ENCODE assay signal across 12 mouse cellular contexts in genomic region chr8:86437418-86437817, GRCm38 (mm10).
A peak's percentile ranks its signal among the peaks of the same experiment; 100 is the strongest.
DNase-seq lines count a peak whose midpoint lies in the region; ATAC-seq and TF ChIP-seq lines count a peak whose summit lies in the region.
"Had no signal": no experiment of that assay in that cellular context is flagged by ENCODE, and none has a peak within 500 bp of the region (broad histone marks: within the 10 kb centered on the region; RNA-seq: fewer than 3 reads in every experiment).

No protein-coding gene starts in this region.

- H3K9ac ChIP-seq in lung, postnatal 0 days (replicated peaks; ENCODE audit: low read depth): no peak overlapping the region
- no peak overlapping the region for H3K9ac ChIP-seq in forebrain, embryonic 14.5 days (ENCODE audit: low read length)
- no peak overlapping the region for H3K9ac ChIP-seq in neural tube, embryonic 15.5 days (replicated peaks)
- H3K9ac ChIP-seq: embryonic facial prominence, embryonic 12.5 days had no signal

- TF ChIP-seq EP300 in lung, postnatal 0 days (IDR thresholded peaks at IDR 0.05): no peak

- H3K36me3 ChIP-seq in lung, postnatal 0 days (ENCODE audit: insufficient read depth, low read length): no peaks in the 10 kb centered on the region
- no peaks in the 10 kb centered on the region for H3K36me3 ChIP-seq in forebrain, embryonic 14.5 days (ENCODE audit: control insufficient read depth, insufficient read depth, low read length)
- no peaks in the 10 kb centered on the region for H3K36me3 ChIP-seq in neural tube, embryonic 15.5 days
- H3K36me3 ChIP-seq: embryonic facial prominence, embryonic 12.5 days had no signal

- H3K9me3 ChIP-seq in lung, postnatal 0 days (ENCODE audit: low read length): no peaks in the 10 kb centered on the region
- H3K9me3 ChIP-seq in forebrain, embryonic 14.5 days (replicated peaks; ENCODE audit: control insufficient read depth, low read length): no peaks in the 10 kb centered on the region
- H3K9me3 ChIP-seq in neural tube, embryonic 15.5 days (replicated peaks): no peaks in the 10 kb centered on the region
- H3K9me3 ChIP-seq: embryonic facial prominence, embryonic 12.5 days had no signal

- peak; percentile 38; the same call in 1 of the 2 replicates for ATAC-seq in lung, postnatal 0 days
- ATAC-seq in forebrain, embryonic 14.5 days: no peak
- ATAC-seq in neural tube, embryonic 15.5 days (ENCODE audit: low FRiP score): no peak
- ATAC-seq: activated CD4-positive, CD25-positive, alpha-beta regulatory T cell, adult 4 months had no signal

- H3K27me3 ChIP-seq in lung, postnatal 0 days (replicated peaks; ENCODE audit: insufficient read depth, low read length): no peaks in the 10 kb centered on the region
- H3K27me3 ChIP-seq in forebrain, embryonic 14.5 days (replicated peaks; ENCODE audit: control insufficient read depth, insufficient read depth, low read length): no peaks in the 10 kb centered on the region
- H3K27me3 ChIP-seq in neural tube, embryonic 15.5 days (replicated peaks): no peaks in the 10 kb centered on the region
- H3K27me3 ChIP-seq: embryonic facial prominence, embryonic 12.5 days had no signal

- H3K4me3 ChIP-seq in lung, postnatal 0 days (ENCODE audit: low read depth, low read length): no peak overlapping the region
- no peak overlapping the region for H3K4me3 ChIP-seq in lung, adult 2 months (replicated peaks; ENCODE audit: extremely low read depth, low read depth, low read length)
- H3K4me3 ChIP-seq in forebrain, embryonic 14.5 days (ENCODE audit: low read depth, low read length): no peak overlapping the region
- H3K4me3 ChIP-seq in neural tube, embryonic 15.5 days (replicated peaks): no peak overlapping the region
- H3K4me3 ChIP-seq: embryonic facial prominence, embryonic 12.5 days had no signal

- TF ChIP-seq CTCF in lung, postnatal 0 days (IDR thresholded peaks at IDR 0.05): no peak
- TF ChIP-seq CTCF in lung, adult 2 months (IDR thresholded peaks at IDR 0.05; ENCODE audit: insufficient read depth, low read length): no peak

- WGBS in lung, postnatal 0 days: 62% methylated on average over 1 of the region's 1 CpGs
- WGBS in lung, adult 2 months: 77% methylated on average over 1 of the region's 1 CpGs
- WGBS in forebrain, embryonic 14.5 days: 78% methylated on average over 1 of the region's 1 CpGs
- 83% methylated on average over 1 of the region's 1 CpGs for WGBS in neural tube, embryonic 15.5 days

- DNase-seq in lung, postnatal 0 days (ENCODE audit: low spot score): no peak
- no peak for DNase-seq in lung, adult 2 months
- no peak for DNase-seq in forebrain, embryonic 14.5 days (ENCODE audit: low spot score)
- peak; percentile 40 to 42 for DNase-seq in left cerebral cortex, adult 9 months (ENCODE audit: low spot score in 2 of 2)
- no peak for DNase-seq in thymus, adult 18-20 months
- DNase-seq in spleen, adult 12 weeks (ENCODE audit: low spot score): no peak
- no peak for DNase-seq in gastrocnemius, postnatal 14 days
- DNase-seq: gastrocnemius, postnatal 25 days had no signal

- TF ChIP-seq POLR2A in lung, adult 2 months (IDR thresholded peaks at IDR 0.05; ENCODE audit: borderline replicate concordance, extremely low read depth, low read depth, low read length): no peak

- no peaks in the 10 kb centered on the region for H3K4me1 ChIP-seq in lung, postnatal 0 days (ENCODE audit: insufficient read depth, low read depth, low read length)
- H3K4me1 ChIP-seq in lung, adult 2 months (ENCODE audit: control insufficient read depth, insufficient read depth, low read length): no peaks in the 10 kb centered on the region
- peaks cover 27% of the 10 kb centered on the region for H3K4me1 ChIP-seq in forebrain, embryonic 14.5 days (ENCODE audit: control insufficient read depth, insufficient read depth, low read length)
- H3K4me1 ChIP-seq in neural tube, embryonic 15.5 days: peaks cover 30% of the 10 kb centered on the region
- H3K4me1 ChIP-seq: embryonic facial prominence, embryonic 12.5 days had no signal

- intact Hi-C loops in gastrocnemius, postnatal 14 days (cut with DNase I; ENCODE audit: low total_unique reads): no loop called here

- H3K4me2 ChIP-seq in lung, postnatal 0 days (replicated peaks; ENCODE audit: low read depth, low read length): no peak overlapping the region
- no peak overlapping the region for H3K4me2 ChIP-seq in forebrain, embryonic 14.5 days (ENCODE audit: low read length)
- no peak overlapping the region for H3K4me2 ChIP-seq in neural tube, embryonic 15.5 days
- H3K4me2 ChIP-seq: embryonic facial prominence, embryonic 12.5 days had no signal

- H3K27ac ChIP-seq in lung, postnatal 0 days (ENCODE audit: low read length): no peak overlapping the region
- peak overlapping the region; percentile 58; the same call in 1 of the 2 replicates for H3K27ac ChIP-seq in forebrain, embryonic 14.5 days (ENCODE audit: low read depth, low read length)
- peak overlapping the region; percentile 84 for H3K27ac ChIP-seq in neural tube, embryonic 15.5 days (replicated peaks)
- H3K27ac ChIP-seq: embryonic facial prominence, embryonic 12.5 days; kidney, postnatal 0 days had no signal

Comparison
In these comparisons a context has a peak if more than half of its experiments do, and no peak if none do; other contexts are left out.
1. DNase-seq: peak in left cerebral cortex, adult 9 months (2 of 2); none in lung, postnatal 0 days (single experiment), lung, adult 2 months (single experiment), forebrain, embryonic 14.5 days (single experiment), thymus, adult 18-20 months (0 of 2), spleen, adult 12 weeks (single experiment) and gastrocnemius, postnatal 14 days (single experiment).